In the genomic region with DNA sequence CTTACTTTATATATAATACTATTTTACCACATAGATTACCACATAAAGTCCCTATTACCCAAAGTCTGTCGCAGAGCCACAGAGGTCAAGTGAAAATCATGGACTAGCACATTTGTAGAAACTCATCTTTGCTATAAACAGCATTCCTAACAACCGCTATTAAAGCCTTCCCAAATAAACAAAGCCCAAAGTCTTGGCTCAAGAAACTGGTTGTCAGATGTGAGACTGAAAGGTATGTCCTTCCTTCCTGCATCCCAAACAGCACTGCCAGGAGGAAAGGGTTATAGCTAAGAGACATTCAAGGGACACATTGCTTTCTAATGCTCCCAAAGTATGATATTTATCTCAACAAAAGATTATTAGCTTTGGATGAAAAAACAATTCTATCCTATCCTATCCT, we compare ENCODE assay signal across 10 mouse cellular contexts.
"Had no signal": no experiment of that assay in that cellular context is flagged by ENCODE, and none has a peak within 500 bp of the region (broad histone marks: within the 10 kb centered on the region; RNA-seq: fewer than 3 reads in every experiment).

No protein-coding gene starts in this region.

- ATAC-seq: midbrain, embryonic 13.5 days had no signal

- H3K9ac ChIP-seq: limb, embryonic 12.5 days; liver, embryonic 14.5 days; midbrain, embryonic 13.5 days had no signal

- H3K4me2 ChIP-seq: limb, embryonic 12.5 days; midbrain, embryonic 13.5 days had no signal

- H3K4me1 ChIP-seq: midbrain, embryonic 13.5 days had no signal

- DNase-seq: kidney, adult 8-10 months; layer of hippocampus, adult 9-11 months; layer of hippocampus, postnatal 36 days; lung, adult 2 months; right cerebral cortex, postnatal 14 days; thymus, postnatal 4 days had no signal

- H3K27me3 ChIP-seq: limb, embryonic 12.5 days; midbrain, embryonic 13.5 days had no signal

- H3K27ac ChIP-seq: kidney, postnatal 0 days; limb, embryonic 12.5 days; liver, embryonic 14.5 days; midbrain, embryonic 13.5 days had no signal

- H3K36me3 ChIP-seq: midbrain, embryonic 13.5 days had no signal

- H3K9me3 ChIP-seq: limb, embryonic 12.5 days; midbrain, embryonic 13.5 days had no signal

- H3K4me3 ChIP-seq: limb, embryonic 12.5 days; midbrain, embryonic 13.5 days had no signal
